Mouse (Mus musculus): ENCODE data around the gene Kdm5b.

DNA sequence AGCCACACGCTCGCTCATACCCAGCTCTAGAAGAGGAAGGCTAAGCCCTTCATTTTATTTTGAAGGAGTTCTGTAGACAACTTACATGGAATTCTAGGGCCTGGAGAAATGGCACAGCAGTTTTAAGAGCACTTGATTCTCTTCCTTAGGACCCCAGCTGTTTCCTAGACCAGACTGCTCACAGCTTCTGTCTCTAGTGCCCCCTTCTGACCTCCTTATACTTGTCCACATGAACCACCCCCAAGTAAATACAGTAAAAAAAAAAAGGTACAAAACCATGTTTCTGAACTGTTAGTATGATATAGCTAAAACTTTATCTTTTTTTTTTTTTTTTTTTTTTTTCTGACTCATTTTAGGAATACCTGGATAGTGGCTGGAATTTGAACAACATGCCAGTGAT lies 44.1 kb downstream of the Kdm5b start:
- no peak for TF ChIP-seq MAFK (IDR thresholded peaks at IDR 0.05; ENCODE audit: insufficient read depth, low read depth, low read length)
- no peak for TF ChIP-seq ZC3H11A (IDR thresholded peaks at IDR 0.05; ENCODE audit: borderline replicate concordance, low read depth, low read length)
